Mouse (Mus musculus) heart, adult 18-20 months (tissue): ENCODE measurements around the gene Pla2g4d. TPM values are rescaled to one million over a fixed set of nuclear protein-coding genes. Genes with fewer than 3 reads are reported as not detected.

Experiments
- DNase-seq, 2 experiments: peaks; one replicate each; pipeline ENCODE4 v3.0.0; 2021 to 2022; ENCODE audit warnings: mixed read lengths in 1 of 2
- total RNA-seq, 2 experiments: library from RNA; stranded (reverse); gene quantifications; 2 replicates each; pipeline ENCODE4 v1.2.3; 2021

The Pla2g4d gene
- total RNA-seq, 2 experiments from 2014 or later: not detected

DNA sequence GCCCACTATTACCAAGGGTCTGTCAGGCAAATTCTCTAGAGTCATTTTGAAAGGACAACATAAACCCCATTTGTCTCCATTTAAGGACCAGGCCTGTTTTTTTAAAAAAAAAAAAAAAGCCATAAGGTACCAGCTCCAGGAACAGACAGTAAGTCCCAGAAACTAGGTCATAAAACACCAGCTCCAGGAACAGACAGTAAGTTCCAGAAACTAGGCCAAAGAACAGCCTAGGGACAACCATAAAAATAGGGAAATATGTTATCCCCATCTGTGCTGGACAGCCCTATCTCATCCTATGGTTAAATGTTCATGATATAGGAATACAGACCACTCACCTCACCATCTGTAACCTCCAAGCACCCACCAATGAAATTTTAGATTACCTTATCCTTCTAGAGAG, 32.7 kb downstream of the Pla2g4d start:
- DNase-seq: no peak

DNA sequence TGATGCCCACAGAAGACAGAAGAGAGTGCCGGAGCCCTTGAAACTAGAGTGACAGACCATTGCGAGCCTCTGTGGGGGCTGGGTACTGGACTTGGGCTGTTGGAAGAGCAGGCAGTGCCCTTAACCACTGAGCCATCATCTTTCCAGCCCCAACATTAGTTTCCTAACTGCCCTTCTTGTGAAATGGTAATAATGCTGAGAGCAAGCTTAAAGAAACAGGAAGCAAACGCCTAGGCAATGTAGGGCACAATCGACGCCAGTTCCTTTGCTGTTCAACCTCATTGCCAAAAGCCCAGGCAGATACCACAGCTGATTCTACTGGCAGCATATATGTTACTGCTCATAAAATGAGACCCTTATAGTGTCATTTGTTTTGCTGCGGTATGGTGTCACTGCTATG, 36.4 kb downstream of the Pla2g4d start:
- no peak for DNase-seq

- no peak for DNase-seq
Measured at GRCm38 (mm10) chr2:120245421-120246016, 43.5 kb downstream of the Pla2g4d start.

- DNase-seq: peak; percentile 41 to 44
Measured at GRCm38 (mm10) chr2:120244679-120245420, 44.1 kb downstream of the Pla2g4d start, which contains the start of gene Pla2g4e. Gene Pla2g4e (minus strand): TSS chr2:120245335.

- DNase-seq: no peak
Measured at GRCm38 (mm10) chr2:120243995-120244394, 45.0 kb downstream of the Pla2g4d start.

DNA sequence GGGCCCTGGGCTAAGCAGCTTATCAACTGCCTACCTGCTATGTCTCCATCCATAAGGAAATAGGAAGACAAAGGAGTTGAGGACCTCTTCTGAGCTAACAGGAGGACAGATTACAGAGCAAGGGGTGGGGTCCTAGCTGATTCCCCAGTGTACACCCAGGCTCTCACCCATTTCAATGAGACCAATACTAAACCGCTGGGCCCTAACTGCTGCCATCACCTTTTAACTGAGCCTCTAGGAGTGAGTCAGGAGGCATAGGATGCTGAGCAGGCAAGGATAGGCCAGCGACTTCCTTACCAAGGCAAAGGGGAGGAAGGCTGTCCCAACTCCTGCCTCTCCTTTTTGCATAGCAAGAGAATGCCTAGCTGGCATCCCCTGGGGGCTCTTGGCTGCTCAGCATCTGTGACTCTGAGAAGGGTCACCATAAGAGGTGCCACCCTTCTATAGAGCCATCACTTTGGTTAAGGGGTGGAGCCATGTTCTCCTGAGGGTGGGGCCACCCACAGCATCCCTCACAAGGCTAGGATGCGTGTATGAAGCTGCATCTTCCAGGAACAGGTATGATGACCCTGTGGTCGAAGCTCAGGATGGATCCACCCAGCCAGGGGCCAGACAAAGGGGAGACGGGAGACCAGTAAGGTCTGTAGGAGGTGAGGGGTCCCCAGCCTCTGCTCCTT, 46.1 kb downstream of the Pla2g4d start:
- DNase-seq: no peak

GRCm38 (mm10) chr2:120238733-120239132, 50.3 kb downstream of the Pla2g4d start:
- peak in 1 of 2 experiments; percentile 22 for DNase-seq

DNA sequence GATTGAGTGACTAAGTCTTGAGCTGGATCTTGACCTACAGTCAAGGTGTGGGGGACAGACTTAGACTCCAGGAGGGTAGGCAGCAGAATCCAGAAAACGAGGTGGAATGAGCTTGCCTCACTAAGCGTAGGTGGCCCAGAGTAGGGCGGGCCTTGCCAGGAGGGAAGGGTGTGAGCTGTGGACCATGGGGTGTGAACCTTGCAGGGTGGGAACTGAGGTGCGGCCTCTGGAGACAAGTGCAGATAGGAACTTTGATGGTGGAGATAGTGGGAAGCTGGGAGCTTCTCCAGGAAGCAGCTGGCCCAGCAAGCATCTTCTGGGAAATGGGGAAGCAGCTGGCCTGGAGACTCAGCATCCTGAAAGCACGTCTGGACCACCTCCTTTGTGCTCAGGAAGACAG, 51.2 kb downstream of the Pla2g4d start:
- no peak for DNase-seq

DNA sequence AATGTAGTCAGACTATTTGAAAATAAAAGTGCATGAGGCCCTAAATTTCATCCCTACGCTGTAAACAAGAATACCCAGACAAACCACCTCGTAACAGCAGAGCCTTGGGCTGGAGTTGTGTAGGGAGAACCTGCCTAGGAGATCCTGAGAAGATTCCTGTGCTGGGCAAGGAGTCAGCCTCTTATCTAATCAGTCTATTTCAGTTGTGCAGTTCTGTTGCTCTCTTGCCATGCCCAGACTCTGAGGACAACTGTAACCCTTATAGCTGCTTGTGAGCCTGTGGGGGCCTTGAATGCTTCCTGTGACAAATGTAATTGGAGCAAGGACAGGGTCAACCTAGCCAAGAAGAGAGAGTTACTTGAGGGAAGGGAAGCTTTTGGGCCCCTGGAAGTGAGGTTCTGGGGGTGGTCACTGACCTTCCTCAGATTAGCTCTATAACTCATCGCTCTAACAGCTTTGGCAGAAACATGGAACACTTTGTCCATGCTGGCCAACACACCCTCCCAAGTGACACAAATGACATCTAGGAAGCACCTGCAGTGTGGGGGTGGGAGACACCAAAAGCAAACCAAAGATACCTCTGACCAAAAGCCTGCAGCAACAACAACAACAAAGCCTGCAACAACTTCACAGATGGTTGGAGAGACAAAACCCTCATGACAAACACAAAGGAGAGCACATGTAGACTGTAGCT, 52.9 kb downstream of the Pla2g4d start:
- peak in 1 of 2 experiments; percentile 26 for DNase-seq

DNA sequence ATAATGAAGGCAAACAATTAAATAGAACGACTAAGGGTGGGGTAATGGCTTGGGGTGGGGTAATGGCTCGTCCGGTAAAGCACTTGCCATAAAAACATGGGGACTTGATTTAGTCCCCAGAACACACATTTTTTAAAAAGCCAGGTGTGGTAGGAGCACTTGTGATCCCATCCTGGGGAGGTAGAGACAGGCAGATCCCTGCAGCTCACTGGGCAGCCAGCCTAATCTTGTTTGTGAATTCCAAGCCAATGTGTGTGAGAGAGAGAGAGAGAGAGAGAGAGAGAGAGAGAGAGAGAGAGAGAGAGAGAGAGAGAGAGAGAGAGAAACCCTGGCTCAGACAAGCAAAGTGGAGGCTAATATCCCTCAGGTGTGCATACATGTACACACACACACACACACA, 53.6 kb downstream of the Pla2g4d start:
- no peak for DNase-seq

- no peak for DNase-seq
Measured at GRCm38 (mm10) chr2:120231642-120232041, 57.4 kb downstream of the Pla2g4d start.

Other genes starting within 250 kb of the Pla2g4d start
- gene Ehd4, start 134.6 kb downstream of the Pla2g4d start, total RNA-seq: 100 to 1,000 TPM; 382 to 400 TPM
- gene Pla2g4e, start 43.9 kb downstream of the Pla2g4d start, total RNA-seq: 1 to 10 TPM; 2.9 to 3.4 TPM
- gene Pla2g4f, start 25.0 kb upstream of the Pla2g4d start, total RNA-seq: under 1 TPM in 1 of 2 experiments, not detected in 1; 0.10 TPM
- gene Vps39, start 63.9 kb upstream of the Pla2g4d start, total RNA-seq: 10 to 100 TPM; 34.4 to 35.4 TPM
- 10 to 100 TPM; 26.0 to 27.1 TPM for gene Ganc, start 114.7 kb upstream of the Pla2g4d start, total RNA-seq
- 10 to 100 TPM; 16.2 to 17.3 TPM for gene Tmem87a, start 114.9 kb upstream of the Pla2g4d start, total RNA-seq
- gene Capn3, start 166.8 kb upstream of the Pla2g4d start, total RNA-seq: 1 to 10 TPM; 2.8 to 2.9 TPM